Mouse (Mus musculus): ENCODE data around the gene Stoml1.

Stoml1 gene

GRCm38 (mm10) chr9:58274101-58274604 lies 21.2 kb downstream of the Stoml1 start:
- no peak for DNase-seq

DNA sequence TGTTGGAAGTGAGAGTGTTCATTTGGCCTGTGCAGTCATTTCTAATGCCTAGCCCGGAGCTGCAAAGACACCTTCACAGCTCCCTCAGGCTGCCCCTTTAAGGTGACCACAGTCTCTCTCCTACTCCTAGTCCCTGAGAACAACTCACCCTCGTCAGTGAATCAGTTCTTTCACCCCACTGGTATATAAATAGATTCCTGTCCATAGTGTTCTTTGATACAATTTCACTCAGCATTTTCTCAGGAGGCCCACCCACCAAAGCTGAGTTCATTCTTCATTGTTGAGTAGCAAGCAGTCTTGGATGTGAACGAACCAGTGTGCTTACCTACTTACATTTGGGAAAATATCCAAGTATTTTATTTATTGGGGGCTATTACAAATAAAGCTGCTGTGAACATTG lies 21.7 kb downstream of the Stoml1 start:
- DNase-seq: no peak

GRCm38 (mm10) chr9:58275115-58275774 lies 22.3 kb downstream of the Stoml1 start:
- DNase-seq: peak in 1 of 2 experiments; percentile 11

DNA sequence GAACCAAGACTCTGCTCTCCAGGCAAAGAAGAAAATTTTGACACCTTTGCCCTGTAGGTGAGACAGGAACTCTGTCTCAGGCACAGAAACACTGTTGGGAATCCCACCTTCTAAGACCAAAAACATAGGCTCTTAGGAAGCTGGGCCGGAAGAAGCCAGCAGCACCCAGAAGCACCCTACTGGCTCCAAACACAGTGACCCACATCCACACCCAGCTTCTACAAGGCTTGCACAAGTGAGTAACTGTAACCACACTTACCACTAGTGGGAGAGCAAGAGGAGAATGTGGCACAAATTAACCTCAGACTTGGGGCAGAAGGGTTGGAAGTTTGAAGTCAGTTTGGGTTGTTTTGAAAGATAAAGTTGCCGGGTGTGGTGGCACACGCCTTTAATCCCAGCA lies 22.8 kb downstream of the Stoml1 start:
- no peak for DNase-seq

GRCm38 (mm10) chr9:58276346-58276745 lies 23.4 kb downstream of the Stoml1 start:
- no peak for DNase-seq

- DNase-seq: no peak
Observed at GRCm38 (mm10) chr9:58278313-58278712, 25.3 kb downstream of the Stoml1 start.

DNA sequence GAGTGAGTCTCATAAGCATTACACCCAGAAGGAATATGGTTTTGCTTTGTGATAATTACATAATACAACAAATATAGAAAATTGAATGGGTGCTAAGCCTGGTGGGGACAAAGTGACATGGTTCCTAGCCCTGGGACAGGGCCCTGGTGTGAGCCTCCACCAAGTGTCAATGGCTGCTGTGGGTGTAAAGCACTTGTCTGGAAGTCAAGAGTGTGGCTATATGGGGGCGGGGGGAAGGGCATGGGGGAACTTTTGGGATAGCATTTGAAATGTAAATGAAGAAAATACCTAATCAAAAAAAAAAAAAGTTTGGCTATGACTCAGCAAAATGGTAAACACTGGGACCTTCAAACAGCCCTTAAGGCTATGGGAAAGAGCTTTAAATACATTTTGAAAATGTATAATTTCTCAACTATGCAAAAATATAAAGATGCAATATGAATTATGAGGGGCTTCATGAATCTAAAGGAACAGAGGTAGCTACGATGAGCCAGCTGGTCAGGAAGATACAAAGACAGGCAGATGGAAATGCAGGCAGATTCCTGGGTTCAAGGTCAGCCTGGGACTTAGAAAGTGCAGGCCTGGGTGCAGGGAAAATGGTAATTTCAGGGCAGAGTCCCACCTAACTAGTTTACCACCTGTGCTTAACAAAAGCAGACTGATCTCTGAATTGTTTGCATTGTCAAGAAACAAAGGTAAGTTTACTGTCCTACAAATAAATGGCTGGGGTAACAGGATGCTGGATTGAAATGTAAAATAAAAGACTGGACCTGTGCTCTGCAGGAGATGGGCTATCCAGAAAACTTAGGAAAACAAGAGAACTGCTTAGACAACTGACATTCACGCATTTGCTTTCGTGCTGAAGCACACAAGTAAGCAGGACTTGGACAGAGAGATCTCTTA lies 26.1 kb downstream of the Stoml1 start:
- no peak for DNase-seq

DNA sequence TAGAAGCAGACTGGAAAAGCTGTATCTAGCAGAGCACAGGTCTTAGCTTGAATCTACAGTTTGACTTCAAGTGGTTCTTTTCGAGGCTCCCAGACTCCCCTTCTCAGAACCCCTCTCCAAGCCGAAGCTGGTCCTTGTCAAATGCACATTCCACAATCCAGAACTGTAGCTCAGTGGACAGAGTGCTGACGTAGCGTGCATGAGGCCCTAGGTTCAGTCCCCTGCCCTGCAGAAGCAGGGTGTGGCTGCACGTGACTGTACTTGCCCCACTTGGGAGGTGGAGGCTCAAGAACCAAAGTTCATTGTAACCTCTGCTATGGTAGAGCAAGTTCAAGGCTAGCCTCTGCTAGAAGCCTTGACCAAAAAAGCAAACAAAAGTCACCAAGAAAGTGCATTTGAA lies 26.8 kb downstream of the Stoml1 start:
- DNase-seq: no peak

- DNase-seq: peak; percentile 51 to 53
Observed at GRCm38 (mm10) chr9:58280259-58281109, 27.5 kb downstream of the Stoml1 start.

DNA sequence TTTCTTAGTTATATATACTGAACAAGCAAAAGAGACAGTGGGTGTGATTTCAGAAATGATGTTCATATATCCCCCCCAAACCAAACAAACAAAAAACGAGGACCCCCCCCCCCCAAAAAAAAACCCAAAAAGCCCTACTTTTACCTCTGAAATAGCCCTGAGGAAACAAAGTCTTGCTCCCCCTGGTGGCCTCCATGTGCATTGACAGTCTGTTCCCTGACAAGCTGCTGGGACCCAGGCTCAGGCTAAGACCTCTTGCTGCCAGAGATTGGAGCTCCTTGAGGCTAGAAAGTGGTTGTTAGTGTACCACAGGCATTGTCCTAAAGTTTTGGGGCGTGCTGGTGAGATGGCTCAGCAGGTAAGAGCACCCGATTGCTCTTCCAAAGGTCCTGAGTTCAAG lies 28.6 kb downstream of the Stoml1 start:
- peak; percentile 35 to 41 for DNase-seq

GRCm38 (mm10) chr9:58283431-58283830 lies 30.5 kb downstream of the Stoml1 start:
- no peak for DNase-seq

GRCm38 (mm10) chr9:58289090-58289489 lies 36.1 kb downstream of the Stoml1 start:
- no peak for DNase-seq

DNA sequence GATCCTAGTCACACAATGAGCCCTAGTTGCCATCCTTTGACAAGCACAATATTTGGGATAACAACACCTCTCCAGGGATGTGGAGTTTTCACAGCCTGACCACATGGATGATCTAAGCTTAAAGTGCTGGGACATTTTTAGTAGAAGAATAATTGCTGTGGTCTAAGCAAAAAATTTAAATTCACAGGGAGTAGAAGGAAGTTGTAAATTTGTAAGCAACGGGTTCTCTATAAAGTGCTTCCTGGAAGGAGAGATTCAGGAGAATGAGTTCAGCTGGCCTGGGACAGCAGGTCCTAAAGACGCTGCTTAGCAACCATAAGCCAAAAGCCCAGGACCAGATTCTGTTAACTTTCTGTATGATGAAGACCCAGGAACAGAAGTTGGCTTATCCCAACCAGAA lies 36.9 kb downstream of the Stoml1 start:
- DNase-seq: no peak

DNA sequence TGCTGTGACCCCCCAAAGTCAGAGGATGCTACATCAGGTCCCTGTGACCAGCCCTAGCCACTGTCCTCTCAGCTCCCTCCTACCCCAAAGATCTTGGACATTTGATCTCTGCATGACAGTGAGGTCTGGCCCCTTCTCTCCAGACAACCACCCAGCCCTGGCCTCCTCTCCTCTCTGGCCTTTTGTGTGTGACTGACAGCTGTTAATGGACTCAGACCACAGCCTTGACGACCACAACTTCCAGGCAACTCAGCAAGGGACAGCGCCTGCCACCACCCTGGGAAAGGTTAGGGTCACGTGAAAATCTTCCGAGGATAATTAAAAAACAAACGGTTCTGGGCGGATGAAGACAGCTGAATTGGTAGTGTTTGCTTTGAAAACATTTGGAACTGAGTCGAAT lies 41.6 kb downstream of the Stoml1 start:
- DNase-seq: no peak

- no peak for DNase-seq
Observed at GRCm38 (mm10) chr9:58295345-58295744, 42.4 kb downstream of the Stoml1 start.

DNA sequence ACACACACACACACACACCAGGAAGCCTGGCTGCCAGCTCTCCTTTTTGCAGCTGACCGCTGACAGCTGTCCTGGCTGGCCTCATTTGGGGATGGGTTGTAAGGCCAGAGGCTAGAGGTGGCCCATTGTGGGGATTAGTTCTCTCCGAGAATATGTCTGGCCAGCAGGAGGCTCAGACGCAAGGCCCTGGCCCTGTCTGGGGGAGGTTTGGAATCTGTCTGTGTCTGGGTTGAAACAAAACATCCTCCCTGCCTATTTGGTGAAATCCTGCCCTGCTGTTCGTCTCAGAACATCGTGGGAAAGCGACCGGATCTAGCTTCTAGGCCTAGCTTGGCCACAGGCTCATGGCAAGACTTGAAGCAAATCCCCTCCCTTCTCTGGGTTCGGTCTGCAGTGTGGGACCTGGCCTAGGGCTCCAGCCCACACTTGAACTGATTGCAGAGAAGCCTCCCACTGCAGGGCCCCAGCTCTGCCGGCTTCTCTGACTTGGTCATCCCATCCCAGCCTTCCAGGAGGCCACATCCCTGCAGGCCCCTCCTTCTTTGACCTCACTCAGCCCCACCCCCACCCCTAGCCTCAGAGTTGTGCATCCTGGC lies 42.9 kb downstream of the Stoml1 start:
- DNase-seq: no peak

DNA sequence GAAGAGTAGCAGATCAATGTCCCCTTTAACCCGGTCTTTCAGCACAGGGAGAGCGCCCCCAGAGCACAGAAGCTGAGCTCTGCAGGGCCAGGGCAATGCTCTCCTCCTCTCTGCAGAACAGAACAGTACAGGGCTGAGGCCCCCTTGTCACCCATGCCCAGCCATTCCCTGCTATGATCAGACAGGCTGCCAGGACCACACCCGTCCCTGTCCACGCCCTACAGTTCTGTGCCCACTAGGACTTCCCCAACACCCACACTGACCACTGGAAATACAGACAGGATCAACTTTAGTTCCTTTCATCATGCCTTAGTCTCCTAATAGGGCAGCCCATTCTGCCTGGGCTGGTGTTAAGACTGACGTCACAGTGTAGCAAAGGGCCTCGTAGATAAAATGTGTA lies 44.1 kb downstream of the Stoml1 start:
- DNase-seq: no peak

DNA sequence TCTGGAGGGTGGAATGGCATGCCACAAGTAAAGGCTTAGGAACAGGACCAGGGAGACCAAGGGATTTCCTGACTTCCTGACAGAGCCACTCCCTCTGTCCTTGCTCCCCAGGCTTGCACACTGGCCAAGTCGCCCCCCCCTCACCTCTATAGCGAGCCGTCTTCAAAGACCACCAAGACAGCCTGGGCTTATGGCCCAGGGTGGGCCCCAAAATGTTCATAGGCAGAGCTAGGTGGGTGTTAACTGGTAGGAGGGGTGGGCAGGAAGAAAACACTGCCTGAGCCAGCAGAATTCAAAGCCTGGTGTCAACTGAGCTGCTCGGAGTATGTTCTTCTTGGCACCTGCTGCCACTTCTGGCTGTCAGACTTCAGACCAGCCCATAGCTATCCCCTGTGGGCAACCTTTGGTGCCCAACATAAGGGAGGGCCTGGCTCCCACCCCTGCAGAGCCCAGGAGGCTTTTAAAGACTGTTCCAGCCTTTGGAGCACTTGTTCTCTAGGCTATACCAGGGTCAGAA lies 45.1 kb downstream of the Stoml1 start:
- DNase-seq: no peak

- no peak for DNase-seq
Observed at GRCm38 (mm10) chr9:58299356-58299799, 46.4 kb downstream of the Stoml1 start.

GRCm38 (mm10) chr9:58303115-58303514 lies 50.2 kb downstream of the Stoml1 start:
- DNase-seq: no peak

GRCm38 (mm10) chr9:58303599-58304271 lies 50.8 kb downstream of the Stoml1 start:
- no peak for DNase-seq

DNA sequence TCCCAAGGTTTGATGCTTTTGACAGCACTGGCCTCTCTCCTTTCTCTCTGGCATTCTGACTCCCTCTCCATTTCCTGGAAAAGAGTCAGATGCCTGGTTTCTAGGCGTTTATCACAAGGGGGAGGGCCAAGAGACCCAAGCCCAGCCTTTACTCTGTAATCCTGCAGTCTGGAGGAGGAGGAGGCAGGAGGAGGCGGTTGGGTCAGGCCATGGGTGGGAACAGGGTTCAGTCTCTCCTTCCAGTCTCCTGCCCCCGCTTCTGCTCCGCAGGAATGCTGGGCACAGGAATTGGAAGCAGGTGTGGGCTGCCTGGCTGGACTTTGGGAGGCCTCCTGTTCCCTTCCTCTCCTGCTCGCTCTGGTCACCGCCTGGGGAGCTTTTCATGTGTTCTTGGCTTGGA lies 52.7 kb downstream of the Stoml1 start:
- no peak for DNase-seq

Data from thymus, postnatal 36 days (tissue).